Mouse (Mus musculus): ENCODE measurements at regions not wholly inside any gene's neighbourhood (a gene's known extent, or its start where the extent isn't known, plus 50 kb on each side); places are given as distances from the start of the nearest gene placed in this dataset.

- DNase-seq (ENCODE audit: low spot score in 2 of 2), result no peak
Observed at GRCm38 (mm10) chr12:112334106-112334855, 155.0 kb upstream of the A530016L24Rik start.

- DNase-seq (ENCODE audit: low spot score in 2 of 2), result no peak
Observed at GRCm38 (mm10) chr12:112335641-112336040, 153.6 kb upstream of the A530016L24Rik start.

- DNase-seq (ENCODE audit: low spot score in 2 of 2), result no peak
Observed at GRCm38 (mm10) chr12:112336691-112337295, 152.5 kb upstream of the A530016L24Rik start.

GRCm38 (mm10) chr12:112337443-112337842, 151.8 kb upstream of the A530016L24Rik start:
- no peak for DNase-seq (ENCODE audit: low spot score in 2 of 2)

GRCm38 (mm10) chr12:112338976-112339375, 150.3 kb upstream of the A530016L24Rik start:
- DNase-seq (ENCODE audit: low spot score in 2 of 2), result no peak

DNA sequence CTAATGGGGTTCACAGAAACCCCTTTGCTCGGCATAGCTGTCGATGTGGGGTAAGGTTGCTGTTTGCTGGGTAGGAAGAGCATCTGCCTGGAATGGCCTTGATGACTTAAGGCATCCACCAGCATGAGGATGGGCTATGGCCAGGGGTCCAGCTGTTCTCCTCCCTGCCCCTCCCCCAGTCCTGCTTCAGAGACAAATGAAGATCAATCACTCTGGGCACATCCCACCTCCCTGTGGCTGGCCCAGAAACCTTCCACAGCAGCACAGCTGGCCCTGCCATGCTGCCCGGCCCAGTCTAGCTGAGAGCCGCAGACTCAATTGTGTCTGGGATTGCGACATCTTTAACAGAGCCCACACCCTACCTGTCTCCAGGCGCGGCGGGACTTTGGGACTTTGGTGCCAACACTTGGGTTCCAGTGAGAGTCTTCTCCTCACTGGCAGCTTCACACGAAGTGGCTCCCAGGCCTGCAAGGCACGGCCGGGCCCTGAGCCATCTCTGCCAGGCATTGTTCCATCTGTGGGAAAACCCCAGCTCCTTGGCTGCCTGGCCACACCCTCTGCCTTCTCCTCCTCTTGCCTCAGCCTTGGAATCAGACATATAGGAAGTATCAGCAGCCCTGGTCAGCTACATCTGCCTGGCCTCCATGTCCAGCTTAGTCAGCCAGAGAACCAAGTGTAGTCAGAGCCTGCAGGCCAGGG, 149.6 kb upstream of the A530016L24Rik start:
- no peak for DNase-seq (ENCODE audit: low spot score in 2 of 2)

GRCm38 (mm10) chr12:112340248-112340647, 149.0 kb upstream of the A530016L24Rik start:
- no peak for DNase-seq (ENCODE audit: low spot score in 2 of 2)

DNA sequence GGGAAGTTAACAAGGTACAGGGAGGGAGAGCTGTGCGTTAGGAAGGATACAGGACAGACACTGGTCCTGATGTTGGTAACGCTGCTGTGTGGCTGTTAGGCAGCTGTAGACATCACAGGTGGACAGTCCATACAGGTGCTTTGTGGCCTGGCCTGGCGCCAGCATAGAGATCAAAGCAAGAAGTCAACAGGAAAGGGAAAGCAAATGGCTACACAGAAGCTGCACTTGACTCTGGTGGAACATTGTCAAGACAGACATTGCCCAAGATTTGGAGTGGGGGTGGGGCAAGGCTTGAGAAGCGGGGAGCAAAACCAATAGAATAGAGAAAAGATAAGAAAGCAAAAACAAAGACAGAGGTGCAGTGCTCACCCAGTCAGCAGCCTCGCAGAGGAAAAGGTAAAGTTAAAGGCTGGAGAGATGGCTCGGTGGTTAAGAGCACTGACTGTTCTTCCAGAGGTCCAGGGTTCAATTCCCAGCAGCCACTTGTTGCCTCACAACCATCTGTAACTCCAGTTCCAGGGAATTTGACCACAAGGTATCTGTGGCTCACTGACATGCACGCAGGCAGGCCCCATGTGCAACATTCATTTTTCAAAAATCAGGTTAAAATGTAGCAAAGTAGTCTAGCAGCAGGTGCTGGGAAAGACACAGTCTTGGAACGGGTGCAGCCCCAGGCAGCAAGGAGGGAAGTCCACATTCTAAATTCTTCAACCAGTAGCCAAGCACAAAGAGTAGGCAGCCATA, 147.3 kb upstream of the A530016L24Rik start:
- DNase-seq (ENCODE audit: low spot score in 2 of 2), result no peak

GRCm38 (mm10) chr12:112343064-112343463, 146.2 kb upstream of the A530016L24Rik start:
- no peak for DNase-seq (ENCODE audit: low spot score in 2 of 2)

- DNase-seq (ENCODE audit: low spot score in 2 of 2), result no peak
Observed at GRCm38 (mm10) chr12:112344285-112344684, 145.0 kb upstream of the A530016L24Rik start.

- no peak for DNase-seq (ENCODE audit: low spot score in 2 of 2)
Observed at GRCm38 (mm10) chr12:112345797-112346196, 143.5 kb upstream of the A530016L24Rik start.

- no peak for DNase-seq (ENCODE audit: low spot score in 2 of 2)
Observed at GRCm38 (mm10) chr12:112348116-112348515, 141.1 kb upstream of the A530016L24Rik start.

DNA sequence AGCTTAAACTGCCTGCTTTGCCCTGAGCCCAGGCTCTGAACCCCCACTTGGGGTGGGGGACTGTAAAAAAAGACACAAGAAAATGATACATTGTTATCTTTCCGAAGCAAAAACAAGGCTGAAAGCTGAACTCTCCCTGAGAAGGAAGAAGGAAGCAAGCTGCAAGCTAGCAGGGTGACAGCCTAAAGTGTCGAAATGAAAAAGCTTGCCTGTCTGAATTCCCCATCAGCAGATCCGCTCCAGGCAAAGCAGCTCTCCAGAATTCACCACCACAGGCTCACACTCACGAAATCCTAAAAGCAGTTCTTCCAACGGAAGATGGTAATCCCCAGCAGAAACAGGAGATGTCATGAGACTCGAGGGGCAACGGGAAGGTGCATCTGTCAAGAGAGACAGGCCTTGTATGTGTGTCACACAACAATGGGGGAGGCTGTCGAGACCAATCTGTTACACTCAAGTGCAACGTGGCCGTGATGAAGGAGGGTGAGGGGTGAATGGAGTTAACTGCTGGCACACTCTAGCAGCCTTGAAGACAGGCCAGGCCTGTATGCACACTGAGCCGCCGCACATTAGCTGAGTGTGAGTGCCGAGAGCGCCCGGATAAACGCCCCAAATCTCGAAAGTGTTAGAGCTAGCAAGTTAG, 139.5 kb upstream of the A530016L24Rik start:
- no peak for DNase-seq (ENCODE audit: low spot score in 2 of 2)

- DNase-seq (ENCODE audit: low spot score in 2 of 2), result no peak
Observed at GRCm38 (mm10) chr12:112350733-112351132, 138.5 kb upstream of the A530016L24Rik start.

GRCm38 (mm10) chr12:112363349-112363748, 125.9 kb upstream of the A530016L24Rik start:
- no peak for DNase-seq (ENCODE audit: low spot score in 2 of 2)

GRCm38 (mm10) chr12:112367221-112367620, 122.0 kb upstream of the A530016L24Rik start:
- no peak for DNase-seq (ENCODE audit: low spot score in 2 of 2)

DNA sequence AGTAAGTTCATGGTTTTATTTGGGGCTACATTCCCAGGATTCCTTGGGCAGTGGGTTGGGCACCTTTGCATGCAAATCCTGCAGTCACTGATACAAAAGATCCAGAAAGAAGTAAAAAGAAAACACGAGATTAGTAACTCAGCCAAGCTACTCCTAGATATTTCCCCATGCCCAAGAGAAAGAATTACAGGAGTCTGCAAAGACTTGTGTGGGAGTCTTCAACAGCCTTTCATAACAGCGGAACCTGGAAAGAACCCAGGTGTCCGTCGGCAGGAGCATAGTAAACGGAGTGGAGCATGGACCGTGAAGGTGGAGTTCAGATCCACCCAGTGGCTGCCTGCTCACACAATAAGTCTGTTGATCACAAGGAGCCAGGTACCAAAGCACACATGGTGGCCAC, 121.1 kb upstream of the A530016L24Rik start:
- no peak for DNase-seq (ENCODE audit: low spot score in 2 of 2)

DNA sequence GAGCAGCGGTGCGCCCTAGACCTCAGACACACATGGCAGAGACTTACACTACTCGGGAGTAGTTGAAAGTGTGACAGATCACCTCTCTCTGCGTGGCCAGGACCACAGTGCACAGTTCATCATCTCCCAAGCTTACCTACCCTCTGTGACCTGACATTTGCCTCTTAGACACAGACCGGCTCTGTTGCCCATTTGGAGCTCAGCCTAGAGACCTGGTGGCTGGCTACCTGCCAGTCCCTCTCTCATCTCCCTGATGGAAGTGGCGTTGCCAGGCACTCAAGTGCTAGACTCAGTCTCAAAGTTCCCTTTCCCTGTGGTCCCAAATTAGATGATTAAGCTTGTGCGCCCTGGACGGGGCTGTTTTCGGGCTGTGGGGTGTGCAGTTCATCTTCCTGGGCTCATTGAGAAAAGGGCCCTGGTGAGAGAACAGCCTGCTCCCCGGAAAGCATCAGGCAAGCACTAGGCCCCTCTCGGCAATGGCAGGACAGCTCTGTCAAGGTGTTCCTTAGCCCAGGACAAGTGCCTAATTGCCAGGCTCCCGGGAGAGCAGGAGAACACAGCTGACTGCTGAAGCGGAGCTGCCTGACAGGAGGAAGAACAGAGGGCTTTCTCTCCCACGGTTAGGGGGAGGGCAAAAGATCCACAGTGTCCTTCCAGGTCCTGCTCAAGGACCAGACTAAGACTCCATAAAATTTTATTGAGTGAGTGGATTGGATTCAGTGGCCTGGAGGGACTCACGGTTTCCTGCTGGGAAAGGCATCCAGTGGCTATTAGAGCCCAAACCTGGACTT, 119.5 kb upstream of the A530016L24Rik start:
- no peak for DNase-seq (ENCODE audit: low spot score in 2 of 2)

DNA sequence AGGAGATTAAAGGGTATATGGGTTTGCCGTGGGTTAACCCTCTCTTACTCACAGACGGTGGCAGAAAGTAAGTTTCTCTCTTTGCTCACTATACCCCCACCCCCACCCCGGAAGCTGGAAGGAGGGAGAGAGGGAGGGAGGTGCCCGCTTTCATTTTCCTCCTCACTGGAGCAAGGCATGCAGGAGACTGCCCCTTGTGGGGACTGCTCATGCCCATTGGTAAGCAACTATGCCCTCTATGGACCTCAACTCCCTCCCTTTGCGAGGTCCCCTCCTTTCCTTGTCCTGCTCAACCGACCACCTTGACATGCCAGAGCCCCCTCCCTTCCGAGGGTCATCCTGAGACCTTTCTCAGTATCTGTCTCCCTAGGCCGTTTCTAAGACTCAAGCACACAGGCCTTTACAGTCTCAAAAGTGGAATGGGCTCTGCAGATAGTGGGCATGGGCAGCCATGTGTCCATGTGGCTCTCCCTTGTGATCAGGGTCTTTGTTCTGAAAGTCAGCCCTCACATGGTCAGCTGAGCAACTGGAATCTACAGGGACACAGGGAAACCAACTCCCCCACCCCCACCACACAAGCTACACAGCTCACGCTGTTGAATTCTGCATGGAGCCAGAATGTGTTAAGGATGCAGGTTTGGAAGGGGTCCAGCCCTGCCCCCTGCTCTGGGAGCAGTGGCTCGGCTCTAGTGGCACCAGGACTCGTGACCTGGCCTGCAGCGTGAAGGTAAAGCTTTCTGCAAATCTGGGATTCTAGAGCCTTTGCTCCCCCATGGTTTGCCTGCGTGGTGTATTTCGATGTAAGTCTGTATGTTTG, 116.8 kb upstream of the A530016L24Rik start:
- DNase-seq (ENCODE audit: low spot score in 2 of 2), result no peak

GRCm38 (mm10) chr12:112373966-112374365, 115.3 kb upstream of the A530016L24Rik start:
- DNase-seq (ENCODE audit: low spot score in 2 of 2), result no peak
